Mouse (Mus musculus) frontal cortex, postnatal 36 days (tissue): ENCODE data around the gene Catsperz.

Source experiments
- DNase-seq, 2 experiments: peaks; one replicate each; pipeline ENCODE4 v3.0.0; 2022; ENCODE audit warnings: low spot score in 2 of 2

Gene Catsperz

DNA sequence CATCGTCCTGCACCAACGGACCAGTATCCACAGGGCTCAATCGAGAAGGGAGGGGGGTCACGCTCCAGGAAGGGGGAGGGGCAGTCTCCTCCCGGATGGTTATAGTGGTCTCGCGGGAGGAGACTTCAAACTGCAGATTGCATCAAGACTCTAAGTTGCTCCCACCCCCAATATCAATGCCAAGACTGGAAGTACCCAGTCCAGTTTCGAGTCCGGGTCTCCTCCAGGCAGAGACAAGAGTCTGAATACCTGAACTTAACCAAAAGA lies at the start of gene Catsperz:
Catsperz (minus strand) TSS at position 74 of the 267 bp plus-strand sequence.
- no peak for DNase-seq

DNA sequence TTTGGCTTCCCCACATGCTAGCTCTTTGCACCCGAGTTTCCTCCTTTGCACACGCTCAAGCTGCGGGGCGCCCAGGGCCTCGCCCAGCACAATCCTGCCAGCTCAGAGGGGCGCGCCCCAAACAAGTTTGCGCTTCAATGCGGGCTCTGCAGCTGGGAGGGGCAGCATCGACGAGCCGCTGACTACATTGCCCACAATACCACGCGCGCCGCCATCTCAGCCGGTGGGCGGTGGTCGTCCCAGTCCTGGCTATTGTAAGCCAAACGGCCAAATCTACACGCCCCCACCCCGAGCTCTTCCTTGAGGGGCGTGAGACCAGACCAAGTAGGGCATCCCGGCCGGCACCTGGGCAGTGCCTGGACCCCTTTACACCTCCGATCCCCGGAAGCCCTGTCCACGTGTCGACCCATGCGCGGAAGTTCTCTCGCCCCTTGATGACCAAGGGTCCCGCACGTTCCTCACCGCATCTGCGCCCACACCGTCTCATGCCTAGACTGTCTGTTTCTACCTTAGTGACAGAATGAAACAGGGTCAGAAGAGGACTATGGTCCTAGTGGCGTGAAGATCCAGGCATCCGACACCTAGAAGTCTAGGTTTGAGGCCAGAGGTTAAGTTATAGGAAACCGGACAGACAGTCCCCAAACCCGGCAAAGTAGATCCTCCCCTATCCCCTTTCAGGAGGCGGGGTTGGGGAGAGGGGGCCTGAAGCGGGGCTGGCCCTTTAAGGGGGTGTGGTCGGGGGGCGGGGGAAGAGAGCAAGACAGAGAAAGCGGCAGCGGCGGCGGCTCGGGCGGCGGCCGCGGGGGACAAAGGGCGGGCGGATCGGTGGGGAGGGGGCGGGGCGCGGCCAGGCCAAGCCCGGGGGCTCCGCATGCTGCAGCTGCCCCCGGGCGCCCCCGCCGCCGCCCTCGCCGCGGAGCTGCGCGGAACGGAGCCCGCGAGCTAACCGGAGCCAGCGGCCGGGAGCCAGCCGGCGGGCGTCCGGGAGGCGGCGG lies 49.3 kb upstream of the Catsperz start, which contains the start of gene Ppp1r14b:
Ppp1r14b (plus strand) TSS at position 758 of the 995 bp plus-strand sequence.
- DNase-seq, result peak; percentile 77

DNA sequence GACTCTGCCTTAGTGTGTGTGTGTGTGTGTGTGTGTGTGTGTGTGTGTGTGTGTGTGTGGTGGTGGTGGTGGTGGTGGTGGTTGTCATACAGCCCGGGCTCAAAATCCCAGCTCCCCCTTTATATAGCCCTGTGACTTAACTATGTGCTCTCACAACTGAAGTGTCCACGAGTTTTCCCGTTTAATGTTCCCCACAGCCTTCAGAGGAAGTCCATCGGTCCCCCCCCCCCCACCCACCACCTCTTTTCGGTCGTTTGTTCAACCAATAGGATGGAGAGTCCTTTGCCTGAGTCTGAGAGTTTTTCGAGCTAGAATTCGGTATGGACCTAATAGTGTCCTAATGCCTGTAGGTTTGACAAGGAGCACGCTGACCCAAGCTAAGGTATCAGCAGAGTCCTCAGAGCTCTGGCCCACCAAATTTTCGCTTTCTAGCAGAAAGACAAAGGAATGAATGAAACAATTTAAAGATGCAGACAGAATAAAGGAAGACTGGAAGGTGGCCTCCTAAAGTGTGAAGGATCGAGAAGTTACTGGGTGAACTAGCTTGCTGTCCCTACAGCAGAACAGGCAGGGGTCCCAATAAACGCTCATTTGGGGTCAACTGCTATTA lies 48.5 kb upstream of the Catsperz start:
- no peak for DNase-seq

DNA sequence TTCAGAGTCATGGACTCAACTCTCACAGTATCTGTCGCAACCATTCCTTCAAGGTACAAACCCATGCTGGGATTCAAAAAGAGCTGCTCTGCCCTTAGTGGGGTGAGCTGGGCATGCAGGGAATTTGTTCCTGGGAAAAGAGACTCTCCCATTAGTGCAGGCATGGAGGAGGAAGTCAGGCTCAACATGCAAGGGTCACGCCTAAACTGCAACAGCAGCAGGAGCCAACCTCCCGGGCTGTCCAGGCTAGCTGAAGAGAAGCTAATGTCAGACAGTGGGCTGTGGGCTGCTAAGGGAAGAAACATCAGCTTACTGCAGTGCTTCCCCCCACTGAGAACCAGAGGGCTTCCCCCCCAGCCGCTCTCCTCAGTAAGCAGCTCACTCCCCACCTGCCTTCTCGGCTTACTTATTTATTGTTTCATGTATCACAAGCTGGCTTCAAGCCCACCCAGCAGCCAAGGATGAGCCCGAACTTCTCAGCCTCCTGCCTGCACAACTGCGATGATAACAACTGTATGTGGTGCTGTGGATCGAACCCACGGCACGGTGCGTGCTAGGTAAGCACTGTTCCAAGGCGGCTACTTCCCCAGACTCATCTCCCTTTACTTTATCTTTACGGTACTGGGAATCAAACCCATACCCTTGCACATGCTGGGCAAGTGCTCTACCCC lies 47.2 kb upstream of the Catsperz start:
- no peak for DNase-seq

DNA sequence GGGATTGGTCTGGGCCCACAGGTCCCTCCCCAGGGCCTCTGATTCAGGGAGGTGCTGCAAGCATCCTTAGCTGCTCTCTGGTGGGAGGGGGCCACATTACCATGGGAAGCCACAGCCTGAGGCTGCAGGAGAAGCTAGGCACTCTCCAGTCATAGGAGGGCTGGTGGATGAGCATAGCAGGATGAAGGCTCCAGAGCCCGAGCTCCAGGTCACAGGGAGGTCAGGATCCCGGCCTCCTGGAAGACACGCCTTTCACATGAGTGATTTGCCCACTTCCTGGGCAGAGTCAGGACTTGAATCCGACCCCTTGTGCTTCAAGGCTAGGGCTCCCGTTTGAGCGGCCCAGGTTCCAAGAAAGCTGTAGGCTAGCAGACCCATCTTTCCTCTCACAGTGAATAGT lies 46.5 kb upstream of the Catsperz start:
- DNase-seq, result no peak

DNA sequence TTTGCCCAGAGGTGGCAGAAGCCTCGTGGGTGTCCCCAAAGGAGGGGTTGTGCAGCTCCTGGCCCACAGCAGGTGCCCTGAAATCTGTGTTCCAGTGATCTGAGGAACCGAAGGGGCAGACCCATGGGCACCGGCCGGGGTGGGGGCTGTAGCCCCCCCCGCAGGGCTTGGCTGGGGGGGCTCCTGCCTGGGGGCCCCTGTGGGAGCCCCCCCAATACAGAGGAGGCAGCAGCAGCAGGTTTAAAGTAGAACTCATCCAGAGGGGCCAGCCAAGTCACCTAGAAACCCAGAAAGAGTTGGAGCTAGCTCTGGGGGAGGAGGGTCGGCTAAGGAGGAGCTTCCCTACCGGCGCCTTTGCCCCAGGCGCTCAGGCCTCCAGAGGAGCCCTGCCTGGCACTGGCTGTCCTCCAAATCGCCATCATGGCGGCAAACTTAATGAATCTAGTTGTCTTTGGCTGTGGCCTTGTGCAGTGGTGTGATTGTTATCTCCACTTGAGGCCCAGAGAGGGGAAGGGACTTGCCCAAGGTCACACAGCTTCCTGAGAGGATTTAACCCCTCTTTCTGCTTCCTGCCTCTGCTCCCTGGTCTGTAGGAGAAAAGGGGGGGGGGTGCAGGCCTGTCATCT lies 45.4 kb upstream of the Catsperz start:
- DNase-seq, result no peak

DNA sequence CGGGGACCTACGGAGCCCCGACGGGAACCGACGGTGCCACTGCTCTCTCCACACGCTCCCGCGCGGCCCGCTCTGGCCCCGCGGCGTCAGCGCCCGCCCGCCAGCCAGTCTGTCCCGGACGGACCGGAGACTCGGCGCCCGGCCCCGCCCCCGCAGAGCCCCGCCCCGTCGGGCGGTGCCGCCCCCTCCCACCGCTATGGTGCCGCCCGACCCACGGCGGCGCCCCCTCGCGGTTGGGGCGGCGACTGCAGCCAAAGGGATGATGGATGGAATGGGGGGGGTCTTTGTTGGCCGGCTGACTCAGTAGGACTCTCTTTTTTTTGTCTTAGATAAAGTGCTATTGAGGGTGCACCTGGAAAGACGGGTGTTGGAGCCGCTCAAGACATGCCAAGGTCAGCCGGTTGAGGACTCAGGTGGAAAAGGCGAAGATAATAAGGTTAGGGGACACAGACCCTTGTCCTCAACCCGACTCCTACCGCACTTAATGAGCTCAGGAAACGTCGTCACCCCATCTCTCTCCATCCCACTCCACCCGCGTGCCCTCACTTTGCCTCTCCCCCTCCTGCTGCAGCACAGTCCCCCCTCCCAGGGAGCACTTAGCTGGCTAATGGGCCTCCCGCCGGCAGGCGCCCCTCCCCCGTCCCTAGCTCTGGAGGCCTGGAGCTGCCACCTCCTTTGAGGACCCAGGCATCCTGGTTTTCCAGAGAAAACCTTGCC lies 44.6 kb upstream of the Catsperz start:
- no peak for DNase-seq

DNA sequence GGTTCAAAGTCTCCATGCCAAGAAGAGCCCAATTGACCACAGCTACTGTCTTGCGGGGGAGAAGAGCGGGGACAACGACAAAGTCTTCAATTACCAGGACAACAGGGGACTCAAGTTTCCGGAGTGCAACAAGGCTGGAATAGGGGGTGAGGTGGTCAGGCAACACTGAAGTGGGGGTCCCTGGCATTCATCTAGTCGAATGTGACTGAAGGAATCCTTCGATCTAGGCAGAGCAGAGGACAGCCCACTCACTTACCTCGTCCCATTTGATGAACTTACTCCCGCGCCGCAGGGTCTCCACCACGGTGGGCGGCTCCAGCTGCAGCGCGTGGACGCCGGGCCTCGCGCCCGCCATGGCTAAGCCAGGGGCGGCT lies 44.1 kb upstream of the Catsperz start:
- DNase-seq, result no peak

DNA sequence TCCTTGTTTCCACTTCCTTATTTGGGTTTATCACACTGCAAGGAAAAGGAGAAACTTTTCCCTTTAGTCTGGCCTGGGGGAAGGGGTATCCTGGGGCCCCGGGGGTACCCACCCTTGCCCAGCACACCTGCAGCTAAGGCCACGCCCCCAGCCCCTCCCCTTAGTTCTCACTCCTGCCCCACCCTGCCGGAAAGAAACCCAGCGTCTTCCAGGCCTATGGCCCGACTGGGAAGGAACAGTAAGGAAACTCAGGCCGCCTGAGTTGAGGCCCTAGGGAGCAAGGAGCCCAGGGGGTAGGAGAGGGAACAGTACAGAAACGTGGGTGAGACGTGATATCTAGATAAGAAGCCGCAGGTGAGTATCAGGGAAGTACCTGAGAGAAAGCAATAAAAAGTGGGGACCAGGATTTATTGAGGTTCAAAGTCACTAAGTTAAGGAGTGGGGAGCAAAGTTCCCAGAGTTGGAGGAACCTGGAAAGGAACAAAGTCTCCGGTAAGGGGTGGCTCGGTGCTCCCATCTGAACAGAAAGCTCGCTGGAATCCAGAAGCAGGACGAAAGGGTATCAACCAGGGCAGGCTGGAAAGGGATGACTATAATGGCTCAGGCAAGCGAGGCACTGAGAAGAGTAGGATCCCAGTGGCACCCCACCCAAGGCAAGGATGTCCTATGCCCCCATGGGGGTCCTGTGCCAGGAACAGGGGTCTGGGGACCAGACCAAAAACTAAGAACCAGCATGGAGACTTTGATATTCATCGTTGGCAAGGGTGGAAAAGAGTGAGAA lies 43.5 kb upstream of the Catsperz start:
- DNase-seq, result no peak

DNA sequence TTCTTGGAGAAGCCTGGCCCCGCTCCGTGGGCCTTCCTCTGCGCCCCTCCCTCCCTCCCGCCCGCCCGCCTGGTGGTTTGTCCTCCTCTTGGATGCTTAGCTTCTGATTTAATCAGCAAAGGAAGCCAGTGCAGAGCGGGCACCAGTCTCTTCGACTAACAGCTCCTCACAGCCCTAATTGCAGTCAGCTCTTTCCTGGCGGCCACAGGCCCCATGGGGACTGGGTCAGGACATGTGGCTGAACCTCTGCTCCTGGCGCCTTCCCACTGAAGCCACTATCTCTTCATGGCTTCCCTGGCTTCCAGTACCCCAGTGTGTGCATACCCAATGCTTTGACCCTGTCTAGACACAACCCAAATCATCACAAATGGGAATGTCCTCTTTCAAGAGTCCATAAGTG lies 31.3 kb upstream of the Catsperz start:
- DNase-seq, result no peak

DNA sequence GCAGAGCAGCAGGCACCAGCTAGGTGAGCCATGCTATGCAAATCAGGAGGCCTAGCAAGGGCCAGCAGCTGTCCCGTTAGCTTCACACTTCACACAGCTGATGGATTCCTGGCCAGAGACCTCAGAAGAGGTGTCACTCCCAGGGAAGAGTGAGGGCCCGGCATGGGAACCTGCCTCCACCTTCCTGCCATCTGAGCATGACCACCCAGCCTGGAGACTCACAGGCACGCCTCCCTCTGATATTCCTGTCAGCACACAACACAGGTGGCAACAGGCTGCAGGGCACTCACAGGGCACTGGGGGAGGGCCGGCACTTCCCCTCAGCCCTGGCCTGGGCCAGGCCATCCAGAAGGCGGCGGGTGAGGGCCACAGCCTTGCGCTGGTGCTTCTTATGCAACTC lies 30.2 kb upstream of the Catsperz start:
- DNase-seq, result no peak

DNA sequence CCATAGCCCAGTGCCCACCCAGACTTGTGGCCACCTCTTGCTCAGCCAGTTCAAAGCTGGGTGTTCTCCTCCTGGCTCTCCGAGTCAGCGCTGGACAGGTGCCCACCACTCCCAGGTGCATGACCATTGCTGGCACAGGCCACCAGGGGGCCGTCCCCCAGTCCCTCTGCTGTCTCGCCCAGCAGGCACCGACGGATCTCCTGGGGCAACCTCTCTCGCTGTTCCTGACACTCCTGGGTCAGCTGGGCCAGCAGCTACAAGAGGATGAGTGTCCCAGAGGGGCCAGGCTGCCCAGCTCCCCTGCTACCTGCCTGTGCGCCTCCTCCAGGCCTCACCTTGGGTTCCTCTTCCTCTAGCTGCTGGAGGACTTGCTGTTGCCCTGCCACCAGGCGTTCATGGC lies 28.9 kb upstream of the Catsperz start:
- DNase-seq, result no peak

DNA sequence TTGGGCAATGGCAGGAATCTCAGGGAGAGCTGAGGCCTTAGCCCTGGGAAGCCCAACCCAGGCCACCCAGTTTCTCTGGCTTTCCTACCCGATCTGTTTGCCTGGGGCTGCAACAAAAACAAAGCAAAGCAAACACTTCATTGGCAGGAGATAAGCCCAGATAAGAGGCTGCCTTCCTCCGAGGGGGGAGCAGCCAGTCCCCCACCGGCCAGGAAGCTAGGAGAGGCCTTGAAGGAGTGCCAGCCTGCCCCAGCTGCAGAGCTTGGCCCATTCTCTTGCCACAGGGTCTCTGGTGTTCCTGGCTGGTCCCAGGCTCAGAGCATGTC lies 27.5 kb upstream of the Catsperz start:
- no peak for DNase-seq

DNA sequence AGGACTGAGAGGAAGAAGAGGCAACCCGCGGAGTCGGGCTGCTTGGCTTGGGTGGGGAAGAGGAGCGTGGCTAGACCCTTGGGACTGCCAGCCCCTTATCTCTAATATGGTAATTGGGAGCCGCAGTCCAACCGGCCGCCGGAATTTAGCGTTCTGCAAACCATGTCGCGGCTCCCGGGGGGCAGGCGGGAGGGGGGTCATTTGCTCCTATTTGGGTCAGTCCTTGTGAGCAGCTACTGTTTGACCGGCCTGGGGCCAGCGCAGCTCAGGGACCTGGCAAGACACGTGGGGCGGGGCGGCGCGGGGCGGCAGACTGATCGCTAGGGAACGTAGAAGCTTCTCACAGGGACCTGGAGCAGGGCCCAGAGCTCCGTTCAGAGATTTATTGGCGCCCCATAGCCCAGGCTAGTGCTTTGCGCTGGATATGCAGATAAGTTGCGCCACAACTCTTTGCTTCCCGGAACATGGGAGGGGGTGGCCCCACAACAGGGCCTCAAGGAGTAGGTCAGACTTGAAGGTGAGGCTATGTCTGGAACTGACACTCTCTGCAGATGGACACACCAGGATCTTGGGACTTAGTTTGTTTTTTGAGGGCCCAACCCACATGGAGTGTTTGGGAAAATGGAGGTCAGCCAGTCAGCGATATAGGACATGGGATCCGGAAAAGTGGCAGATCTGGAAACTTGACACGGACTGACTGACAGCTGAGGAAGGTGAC lies 27.0 kb upstream of the Catsperz start:
- peak in 1 of 2 experiments; percentile 75 for DNase-seq

DNA sequence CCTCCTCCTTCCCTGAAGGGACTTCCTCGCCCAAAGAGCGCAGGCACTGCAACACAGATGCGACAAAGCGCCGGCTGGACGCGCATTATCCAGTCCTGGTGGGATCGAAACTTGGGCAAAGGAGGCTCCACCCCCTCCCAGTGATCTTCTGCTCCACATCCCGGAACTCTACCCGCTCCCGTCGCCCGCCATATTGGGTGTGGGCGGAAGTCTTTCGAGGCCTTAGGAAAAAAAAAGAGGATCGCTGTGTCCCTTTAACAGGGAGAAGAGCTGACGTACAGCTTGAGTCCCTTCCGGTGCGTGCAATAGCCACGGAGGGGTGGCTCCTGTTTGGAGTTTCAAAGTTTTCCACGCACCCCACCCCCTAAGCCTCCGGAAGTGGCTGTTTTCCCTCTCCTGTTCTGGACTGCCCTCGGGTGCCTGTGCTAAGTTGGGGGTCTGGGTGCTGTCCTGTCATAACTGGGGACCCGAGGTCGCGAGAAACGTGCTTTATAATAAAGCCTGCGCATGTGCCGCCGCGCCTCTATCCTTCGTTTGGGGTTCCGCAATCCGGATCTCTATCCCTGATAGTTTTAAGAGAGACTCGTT lies 26.3 kb upstream of the Catsperz start:
- DNase-seq, result peak; percentile 94 to 96

DNA sequence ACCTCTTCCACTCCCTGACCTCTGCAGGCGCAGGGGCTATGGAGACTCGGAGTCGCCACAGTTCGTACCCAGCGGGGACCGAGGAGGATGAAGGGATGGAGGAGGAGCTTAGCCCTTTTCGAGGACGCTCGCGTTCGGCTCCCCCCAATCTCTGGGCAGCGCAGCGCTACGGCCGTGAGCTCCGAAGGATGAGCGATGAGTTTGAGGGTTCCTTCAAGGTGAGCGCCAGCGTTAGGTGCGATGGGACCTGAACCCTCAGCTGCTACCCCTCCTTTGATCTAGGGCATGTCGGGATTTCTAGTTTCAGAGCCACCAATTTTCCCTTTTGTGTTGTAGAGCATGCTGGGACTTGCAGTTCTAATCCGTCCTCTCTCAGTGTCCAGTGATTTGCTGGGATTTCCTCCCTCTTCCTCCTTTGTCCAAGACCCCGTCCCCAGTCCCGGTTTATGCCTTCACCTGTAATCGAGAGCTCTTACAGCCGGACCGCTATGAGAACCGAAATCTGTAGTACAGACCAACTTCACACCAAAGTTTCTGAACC lies 25.5 kb upstream of the Catsperz start:
- peak; percentile 70 to 78 for DNase-seq

DNA sequence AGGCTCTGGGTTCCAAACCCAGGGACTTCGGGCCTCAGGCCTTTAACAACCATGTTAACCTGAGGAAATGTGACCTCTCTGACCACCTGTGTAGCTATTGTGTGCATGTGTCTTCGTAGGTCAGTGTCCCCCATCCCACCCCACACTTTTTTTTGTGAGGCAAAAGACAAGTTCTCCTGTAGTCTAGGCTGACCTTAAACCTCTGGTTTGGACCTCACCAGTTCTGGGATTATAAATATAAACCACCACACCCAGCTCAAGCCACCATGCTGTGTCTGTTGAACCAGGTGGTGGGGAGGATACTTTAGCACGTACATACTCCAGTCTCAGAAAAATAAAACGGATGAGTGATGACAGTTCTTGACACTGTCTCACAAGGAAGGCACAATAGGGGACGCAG lies 24.8 kb upstream of the Catsperz start:
- DNase-seq, result no peak

DNA sequence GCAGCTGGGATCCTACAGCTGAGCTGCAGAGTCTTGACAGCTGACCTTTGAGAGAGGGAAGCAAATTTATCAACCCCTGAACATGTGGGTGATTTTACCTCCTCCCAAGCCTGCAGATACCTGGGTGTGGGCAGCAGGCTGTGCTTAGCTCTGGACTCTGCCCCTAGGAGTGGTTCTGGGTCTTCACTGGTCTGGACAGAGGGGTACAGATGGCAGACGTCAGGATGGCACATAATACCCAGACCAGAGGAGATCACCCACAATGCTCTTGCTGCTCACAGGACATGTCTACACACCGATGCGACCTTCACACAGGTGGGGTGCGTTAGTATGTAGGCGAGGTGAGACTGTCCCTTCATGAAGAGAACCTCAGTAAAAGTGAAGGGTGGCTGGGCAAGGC lies 24.4 kb upstream of the Catsperz start:
- no peak for DNase-seq

DNA sequence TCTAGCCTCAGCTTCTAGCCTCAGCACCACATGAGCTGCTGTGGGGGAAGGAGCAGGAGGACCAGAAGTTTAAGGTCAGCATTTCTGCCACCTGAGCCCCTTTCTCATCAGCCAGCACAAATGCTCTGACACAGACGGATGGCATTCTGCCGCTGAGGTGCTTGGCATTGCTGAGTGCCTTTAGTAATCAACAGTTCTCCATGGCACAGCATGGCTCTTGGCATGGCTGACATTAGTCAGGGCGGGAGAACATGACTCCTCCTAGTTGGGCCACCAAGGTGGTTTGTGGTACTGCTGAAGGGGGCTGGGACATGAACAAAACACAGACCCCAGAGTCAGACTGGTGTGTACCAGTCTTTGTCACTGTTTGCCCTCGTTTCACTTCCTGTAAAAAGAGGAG lies 23.0 kb upstream of the Catsperz start:
- no peak for DNase-seq

DNA sequence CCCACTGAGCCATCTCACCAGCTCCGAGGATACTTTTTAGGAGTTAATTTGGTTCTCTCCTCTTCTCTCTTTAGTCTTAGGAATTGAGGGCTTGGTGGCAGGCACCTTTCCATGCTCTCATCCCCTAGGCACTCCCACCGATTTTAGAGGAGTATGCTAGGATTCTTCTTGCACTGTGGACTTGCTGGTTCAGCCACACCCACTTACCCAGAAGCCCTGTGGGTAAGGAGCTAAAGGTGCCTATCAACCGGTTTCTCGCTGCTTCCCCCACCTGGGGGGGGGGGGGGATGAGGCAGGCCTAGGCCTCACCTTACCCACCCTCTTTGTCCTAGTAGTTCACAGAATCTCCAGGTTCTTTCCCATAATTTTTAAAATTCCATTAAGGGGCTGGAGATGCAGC lies 22.6 kb upstream of the Catsperz start:
- DNase-seq, result no peak
